Mouse (Mus musculus): ENCODE measurements around the gene Gast. TPM values are rescaled to one million over a fixed set of nuclear protein-coding genes. Genes with fewer than 3 reads are reported as not detected.

Gene Gast
- polyA plus RNA-seq, 1 experiment = not detected

DNA sequence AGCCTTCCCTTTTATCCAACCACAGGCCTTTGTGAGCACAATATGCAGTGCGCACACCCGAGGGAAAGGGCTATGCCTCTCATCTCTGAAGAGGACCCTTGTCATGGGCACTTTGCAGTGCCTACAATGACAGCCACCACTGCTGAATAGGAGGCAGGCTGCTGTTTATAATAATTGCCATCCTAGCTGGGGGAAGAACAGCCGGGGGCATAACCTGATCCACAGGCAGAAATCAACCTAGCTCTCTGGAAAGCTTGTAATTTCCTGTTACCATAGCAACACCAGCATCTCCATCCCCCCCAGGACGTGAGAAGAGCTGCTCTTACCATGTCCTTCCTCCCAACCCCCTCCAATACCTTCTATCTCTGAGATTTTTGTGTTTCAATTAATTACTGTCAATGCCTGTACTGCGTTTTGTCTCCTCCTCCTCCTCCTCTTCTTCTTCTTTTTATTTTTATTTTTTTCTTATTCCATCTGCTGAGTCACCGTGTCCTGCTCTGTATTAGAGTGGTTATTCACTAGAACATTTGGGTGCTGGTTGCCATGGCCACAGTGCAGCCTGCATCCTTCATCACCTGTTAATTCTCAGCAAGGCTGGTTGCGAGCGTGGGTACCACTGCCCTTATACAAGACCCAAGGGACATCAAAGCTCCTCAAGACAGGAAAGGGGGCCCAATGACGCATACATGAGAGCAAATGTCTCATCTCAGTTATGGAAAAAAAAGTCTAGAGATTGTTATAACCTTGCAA is 1.3 kb upstream of the Gast start:
- peaks cover 3% of the 10 kb centered on the region for H3K4me1 ChIP-seq (ENCODE audit: control insufficient read depth, insufficient read depth, low read length)

DNA sequence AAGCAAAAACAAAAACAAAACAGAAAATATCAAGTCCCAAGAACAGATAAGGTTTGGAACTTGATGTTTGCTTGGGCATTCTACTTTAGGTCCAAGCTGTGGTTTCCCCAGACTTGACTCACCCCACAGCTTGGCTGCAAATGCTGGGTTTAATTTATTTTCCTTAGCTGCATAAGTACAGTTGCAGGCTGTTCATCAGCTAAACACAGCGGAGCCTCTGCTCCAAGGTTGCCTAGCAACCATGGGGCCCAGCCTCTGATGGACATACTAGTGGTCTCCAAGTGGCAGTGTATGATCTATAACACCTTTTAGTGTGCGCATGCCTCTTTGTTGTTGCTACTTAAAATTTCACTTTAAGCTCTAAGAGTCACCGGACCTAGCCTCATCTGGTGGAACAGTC is 1.5 kb downstream of the Gast start:
- TF ChIP-seq EP300 (IDR thresholded peaks at IDR 0.05; ENCODE audit: insufficient read depth, low read depth, low read length) (no peak), POLR2A (IDR thresholded peaks at IDR 0.05; ENCODE audit: insufficient read depth, low read length) (no peak), CTCF (IDR thresholded peaks at IDR 0.05; ENCODE audit: low read depth, low read length) (no peak)
- H3K4me3 ChIP-seq (ENCODE audit: low read depth, low read length) = no peak overlapping the region
- no peak overlapping the region for H3K9ac ChIP-seq (ENCODE audit: low read depth, poor library complexity, severe bottlenecking)
- no peaks in the 10 kb centered on the region for H3K9me3 ChIP-seq (replicated peaks; ENCODE audit: control insufficient read depth, insufficient read depth, low read length, poor library complexity, severe bottlenecking)
- H3K4me1 ChIP-seq (ENCODE audit: control insufficient read depth, insufficient read depth, low read length) = peaks cover 3% of the 10 kb centered on the region
- H3K27me3 ChIP-seq (ENCODE audit: control insufficient read depth, insufficient read depth, low read length, poor library complexity, severe bottlenecking) = no peaks in the 10 kb centered on the region
- no peaks in the 10 kb centered on the region for H3K36me3 ChIP-seq (ENCODE audit: control insufficient read depth, insufficient read depth, low read length, poor library complexity, severe bottlenecking)
- no peak overlapping the region for H3K27ac ChIP-seq (ENCODE audit: insufficient read depth, low read length)

More for the DNA sequence above, 1.3 kb upstream of the Gast start:
- H3K27ac ChIP-seq (ENCODE audit: insufficient read depth, low read length) = no peak overlapping the region
- H3K9ac ChIP-seq (ENCODE audit: low read depth, poor library complexity, severe bottlenecking) = no peak overlapping the region
- H3K36me3 ChIP-seq (ENCODE audit: control insufficient read depth, insufficient read depth, low read length, poor library complexity, severe bottlenecking) = no peaks in the 10 kb centered on the region
- H3K4me3 ChIP-seq (ENCODE audit: low read depth, low read length) = no peak overlapping the region
- no peaks in the 10 kb centered on the region for H3K27me3 ChIP-seq (ENCODE audit: control insufficient read depth, insufficient read depth, low read length, poor library complexity, severe bottlenecking)
- no peak for TF ChIP-seq CTCF (IDR thresholded peaks at IDR 0.05; ENCODE audit: low read depth, low read length)
- TF ChIP-seq EP300 (IDR thresholded peaks at IDR 0.05; ENCODE audit: insufficient read depth, low read depth, low read length) = no peak
- TF ChIP-seq POLR2A (IDR thresholded peaks at IDR 0.05; ENCODE audit: insufficient read depth, low read length) = no peak
- H3K9me3 ChIP-seq (replicated peaks; ENCODE audit: control insufficient read depth, insufficient read depth, low read length, poor library complexity, severe bottlenecking) = no peaks in the 10 kb centered on the region

- Histone ChIP-seq H3K4me1 (ENCODE audit: control insufficient read depth, insufficient read depth, low read length) (peaks cover 3% of the 10 kb centered on the region), H3K4me3 (ENCODE audit: low read depth, low read length) (no peak overlapping the region), H3K27me3 (ENCODE audit: control insufficient read depth, insufficient read depth, low read length, poor library complexity, severe bottlenecking) (no peaks in the 10 kb centered on the region), H3K9me3 (replicated peaks; ENCODE audit: control insufficient read depth, insufficient read depth, low read length, poor library complexity, severe bottlenecking) (no peaks in the 10 kb centered on the region), H3K27ac (ENCODE audit: insufficient read depth, low read length) (0 out of 2 replicates have a peak overlapping the region, but pooled peaks have one; percentile 19), H3K9ac (ENCODE audit: low read depth, poor library complexity, severe bottlenecking) (no peak overlapping the region), H3K36me3 (ENCODE audit: control insufficient read depth, insufficient read depth, low read length, poor library complexity, severe bottlenecking) (no peaks in the 10 kb centered on the region)
- TF ChIP-seq CTCF (IDR thresholded peaks at IDR 0.05; ENCODE audit: low read depth, low read length) (no peak), EP300 (IDR thresholded peaks at IDR 0.05; ENCODE audit: insufficient read depth, low read depth, low read length) (no peak), POLR2A (IDR thresholded peaks at IDR 0.05; ENCODE audit: insufficient read depth, low read length) (no peak)
Observed at GRCm38 (mm10) chr11:100344269-100344668, 10.1 kb downstream of the Gast start.

DNA sequence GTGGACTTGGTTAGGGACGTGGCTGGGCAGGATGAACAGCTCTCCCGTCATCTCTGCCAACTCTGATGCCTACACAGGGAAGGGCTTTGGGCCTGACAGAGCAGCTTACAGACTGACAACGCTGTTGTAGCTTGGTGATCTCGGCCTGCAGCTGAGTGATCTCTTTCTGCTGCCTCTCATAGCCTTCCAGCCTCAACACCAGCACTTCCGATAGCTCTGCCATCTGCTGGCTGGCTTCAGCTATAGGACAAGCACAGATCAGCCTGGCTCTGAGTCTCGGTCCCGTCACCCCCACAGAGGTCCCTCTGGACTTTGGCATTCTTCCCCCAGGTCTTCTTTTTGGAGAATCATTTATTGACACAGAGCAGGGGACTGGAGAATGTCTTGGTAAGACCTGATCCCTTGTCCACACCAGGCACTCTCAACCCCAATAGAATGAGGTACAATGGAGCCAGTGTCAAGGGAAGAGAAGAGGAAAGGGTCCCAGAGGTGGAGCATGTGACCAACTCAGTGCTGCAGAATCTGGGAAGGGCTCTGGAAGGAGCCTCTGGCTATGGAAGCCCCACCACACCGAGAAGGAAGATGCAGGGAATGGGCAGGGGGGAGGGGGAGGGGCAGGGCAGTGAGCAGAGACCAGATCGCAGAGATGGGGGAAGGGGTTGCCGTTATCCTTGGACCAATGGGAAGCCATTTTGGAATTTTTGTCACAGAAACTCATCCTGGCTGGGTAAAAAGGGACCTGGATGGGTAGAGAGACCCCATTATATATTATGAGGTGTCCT is 18.1 kb downstream of the Gast start:
- H3K9me3 ChIP-seq (replicated peaks; ENCODE audit: control insufficient read depth, insufficient read depth, low read length, poor library complexity, severe bottlenecking) = no peaks in the 10 kb centered on the region
- no peak overlapping the region for H3K27ac ChIP-seq (ENCODE audit: insufficient read depth, low read length)
- H3K9ac ChIP-seq (ENCODE audit: low read depth, poor library complexity, severe bottlenecking) = no peak overlapping the region
- peaks cover 6% of the 10 kb centered on the region; the same call in 1 of the 2 replicates for H3K36me3 ChIP-seq (ENCODE audit: control insufficient read depth, insufficient read depth, low read length, poor library complexity, severe bottlenecking)
- no peak overlapping the region for H3K4me3 ChIP-seq (ENCODE audit: low read depth, low read length)
- TF ChIP-seq POLR2A (IDR thresholded peaks at IDR 0.05; ENCODE audit: insufficient read depth, low read length) (no peak), EP300 (IDR thresholded peaks at IDR 0.05; ENCODE audit: insufficient read depth, low read depth, low read length) (no peak), CTCF (IDR thresholded peaks at IDR 0.05; ENCODE audit: low read depth, low read length) (peak; percentile 72)
- no peaks in the 10 kb centered on the region for H3K27me3 ChIP-seq (ENCODE audit: control insufficient read depth, insufficient read depth, low read length, poor library complexity, severe bottlenecking)
- H3K4me1 ChIP-seq (ENCODE audit: control insufficient read depth, insufficient read depth, low read length) = peaks cover 9% of the 10 kb centered on the region

GRCm38 (mm10) chr11:100355151-100355951 is 21.1 kb downstream of the Gast start:
- TF ChIP-seq EP300 (IDR thresholded peaks at IDR 0.05; ENCODE audit: insufficient read depth, low read depth, low read length) = no peak
- TF ChIP-seq CTCF (IDR thresholded peaks at IDR 0.05; ENCODE audit: low read depth, low read length) = no peak
- TF ChIP-seq POLR2A (IDR thresholded peaks at IDR 0.05; ENCODE audit: insufficient read depth, low read length) = no peak
- peak overlapping the region; percentile 65 for H3K9ac ChIP-seq (ENCODE audit: low read depth, poor library complexity, severe bottlenecking)
- H3K36me3 ChIP-seq (ENCODE audit: control insufficient read depth, insufficient read depth, low read length, poor library complexity, severe bottlenecking) = peaks cover 6% of the 10 kb centered on the region; the same call in 1 of the 2 replicates
- no peaks in the 10 kb centered on the region for H3K27me3 ChIP-seq (ENCODE audit: control insufficient read depth, insufficient read depth, low read length, poor library complexity, severe bottlenecking)
- H3K4me3 ChIP-seq (ENCODE audit: low read depth, low read length) = peak overlapping the region; percentile 93
- H3K4me1 ChIP-seq (ENCODE audit: control insufficient read depth, insufficient read depth, low read length) = peaks cover 6% of the 10 kb centered on the region
- no peak overlapping the region for H3K27ac ChIP-seq (ENCODE audit: insufficient read depth, low read length)
- no peaks in the 10 kb centered on the region for H3K9me3 ChIP-seq (replicated peaks; ENCODE audit: control insufficient read depth, insufficient read depth, low read length, poor library complexity, severe bottlenecking)

Measured in ES-Bruce4 (cell line).